Mouse (Mus musculus): ENCODE data around the gene Slc6a9. TPM values are rescaled to one million over a fixed set of nuclear protein-coding genes. Genes with fewer than 3 reads are reported as not detected.

Slc6a9 gene
- polyA plus RNA-seq, 1 experiment from 2014 or later: 33.0 TPM

DNA sequence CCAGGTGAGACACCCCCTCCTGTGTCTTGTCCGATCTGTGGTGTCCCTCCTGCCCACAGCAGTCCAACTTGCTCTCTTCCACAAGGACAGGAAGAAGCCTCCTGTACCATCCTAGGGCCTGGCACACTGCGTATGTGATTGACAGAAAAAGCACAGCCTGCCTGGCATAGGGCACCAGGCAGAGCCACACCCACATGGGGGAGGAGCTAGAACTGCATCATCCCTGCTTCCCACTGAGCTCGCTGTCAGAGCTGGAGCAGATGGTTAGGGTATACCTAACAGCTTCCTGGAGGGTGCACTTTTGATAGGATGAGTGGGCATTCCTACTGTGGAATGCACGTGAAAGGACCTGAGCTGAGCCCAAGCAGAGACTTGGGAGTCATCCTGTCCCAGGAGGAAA is 28.5 kb downstream of the Slc6a9 start:
- Histone ChIP-seq H3K9me3 (no peaks in the 10 kb centered on the region), H3K4me3 (no peak overlapping the region), H3K27ac (no peak overlapping the region), H3K4me1 (peaks cover 17% of the 10 kb centered on the region), H3K9ac (no peak overlapping the region), H3K27me3 (replicated peaks) (no peaks in the 10 kb centered on the region), H3K4me2 (no peak overlapping the region), H3K36me3 (replicated peaks) (no peaks in the 10 kb centered on the region)
- ATAC-seq (replicated peaks): peak; percentile 82
- WGBS: 28% methylated on average over 4 of the region's 4 CpGs

DNA sequence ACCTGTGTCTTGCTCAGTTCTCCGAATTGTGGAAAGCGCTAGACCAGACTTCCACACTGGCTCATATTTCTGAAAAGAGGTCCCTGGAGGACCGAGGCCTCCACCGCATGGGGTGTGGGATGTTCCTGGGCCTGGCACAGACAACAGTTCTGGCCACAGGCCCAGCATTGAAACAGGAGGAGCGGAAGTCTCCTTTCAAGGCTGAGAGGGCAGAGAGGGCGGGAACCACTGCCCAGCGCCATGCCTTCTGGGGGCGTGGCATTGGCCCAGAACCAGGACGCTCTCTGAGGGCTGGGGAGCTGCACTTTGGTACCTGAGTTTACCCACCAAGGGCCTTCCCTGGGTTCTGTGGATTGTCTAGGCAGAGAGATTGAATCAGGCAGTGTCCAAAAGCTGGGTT is 31.8 kb downstream of the Slc6a9 start:
- H3K9me3 ChIP-seq: no peaks in the 10 kb centered on the region
- no peaks in the 10 kb centered on the region for H3K36me3 ChIP-seq (replicated peaks)
- no peak overlapping the region for H3K4me3 ChIP-seq
- H3K4me1 ChIP-seq: peaks cover 17% of the 10 kb centered on the region
- WGBS: 52% methylated on average over 9 of the region's 9 CpGs
- H3K27me3 ChIP-seq (replicated peaks): no peaks in the 10 kb centered on the region
- no peak for ATAC-seq (replicated peaks)
- no peak overlapping the region for H3K27ac ChIP-seq
- H3K9ac ChIP-seq: no peak overlapping the region
- no peak overlapping the region for H3K4me2 ChIP-seq

DNA sequence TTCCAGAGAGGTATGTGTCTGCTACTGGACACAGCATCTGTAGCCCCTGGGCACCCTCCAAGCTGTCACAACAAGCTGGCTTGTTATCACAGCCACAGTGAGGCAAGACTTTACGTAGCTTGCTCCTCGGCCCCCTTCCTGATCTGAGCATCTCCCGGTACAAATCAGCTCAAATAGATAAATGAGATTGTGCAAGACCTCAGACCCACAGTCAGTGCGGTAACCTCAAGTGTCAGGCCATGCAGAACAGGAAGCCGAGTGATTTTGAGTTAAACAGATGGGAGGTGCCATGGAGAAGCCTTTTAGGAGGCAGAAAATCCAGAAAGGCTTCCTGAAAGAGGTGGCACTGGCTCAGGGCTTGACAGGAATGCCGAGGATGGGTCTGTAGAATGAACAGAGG is 32.7 kb downstream of the Slc6a9 start:
- no peak for ATAC-seq (replicated peaks)
- H3K4me3 ChIP-seq: no peak overlapping the region
- H3K9ac ChIP-seq: no peak overlapping the region
- H3K27me3 ChIP-seq (replicated peaks): no peaks in the 10 kb centered on the region
- H3K27ac ChIP-seq: no peak overlapping the region
- WGBS: 81% methylated on average over 6 of the region's 6 CpGs
- H3K4me1 ChIP-seq: peaks cover 17% of the 10 kb centered on the region
- H3K4me2 ChIP-seq: no peak overlapping the region
- H3K36me3 ChIP-seq (replicated peaks): no peaks in the 10 kb centered on the region
- H3K9me3 ChIP-seq: no peaks in the 10 kb centered on the region

DNA sequence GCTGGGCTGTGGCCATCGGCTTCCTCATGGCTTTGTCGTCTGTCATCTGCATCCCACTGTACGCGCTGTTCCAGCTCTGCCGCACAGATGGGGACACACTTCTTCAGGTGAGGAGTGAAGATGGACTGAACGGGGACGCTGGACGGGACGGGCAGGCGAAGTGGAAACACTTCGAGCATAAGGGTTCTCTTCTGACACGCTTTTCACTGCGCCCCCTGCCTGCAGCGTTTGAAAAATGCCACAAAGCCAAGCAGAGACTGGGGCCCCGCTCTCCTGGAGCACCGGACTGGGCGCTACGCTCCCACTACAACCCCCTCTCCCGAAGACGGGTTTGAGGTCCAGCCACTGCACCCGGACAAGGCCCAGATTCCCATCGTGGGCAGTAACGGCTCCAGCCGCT is 33.5 kb downstream of the Slc6a9 start:
- peak; percentile 16; the same call in 1 of the 2 replicates for ATAC-seq (replicated peaks)
- H3K4me1 ChIP-seq: peaks cover 21% of the 10 kb centered on the region
- no peak overlapping the region for H3K4me2 ChIP-seq
- no peak overlapping the region for H3K27ac ChIP-seq
- no peaks in the 10 kb centered on the region for H3K27me3 ChIP-seq (replicated peaks)
- no peak overlapping the region for H3K4me3 ChIP-seq
- 14% methylated on average over 24 of the region's 24 CpGs for WGBS
- H3K36me3 ChIP-seq (replicated peaks): no peaks in the 10 kb centered on the region
- H3K9ac ChIP-seq: no peak overlapping the region
- no peaks in the 10 kb centered on the region for H3K9me3 ChIP-seq

DNA sequence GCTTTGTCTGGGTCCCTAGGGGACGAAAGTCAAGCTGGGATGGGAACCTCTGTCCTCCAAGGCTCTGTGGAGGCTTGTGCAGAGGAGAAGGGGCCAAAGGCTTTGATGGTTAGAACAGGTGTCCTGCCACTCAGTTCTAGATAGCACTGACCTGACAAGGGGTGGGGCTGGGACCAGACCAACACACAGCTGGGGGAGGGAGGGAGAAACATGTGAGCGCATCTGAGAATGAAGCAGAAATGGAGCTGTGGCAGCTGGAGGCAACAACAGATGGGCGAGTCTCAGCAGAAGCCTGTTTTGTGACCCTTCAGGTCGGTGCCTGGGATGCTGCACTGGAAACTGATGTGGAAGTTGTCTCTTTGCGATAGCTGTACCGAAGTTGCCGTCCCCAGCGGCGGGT is 35.0 kb downstream of the Slc6a9 start:
- no peak for ATAC-seq (replicated peaks)
- no peaks in the 10 kb centered on the region for H3K27me3 ChIP-seq (replicated peaks)
- H3K27ac ChIP-seq: no peak overlapping the region
- 71% methylated on average over 9 of the region's 9 CpGs for WGBS
- no peak overlapping the region for H3K9ac ChIP-seq
- peaks cover 17% of the 10 kb centered on the region for H3K4me1 ChIP-seq
- peaks cover 6% of the 10 kb centered on the region; the same call in 1 of the 2 replicates for H3K36me3 ChIP-seq (replicated peaks)
- no peaks in the 10 kb centered on the region for H3K9me3 ChIP-seq
- H3K4me2 ChIP-seq: no peak overlapping the region
- no peak overlapping the region for H3K4me3 ChIP-seq

DNA sequence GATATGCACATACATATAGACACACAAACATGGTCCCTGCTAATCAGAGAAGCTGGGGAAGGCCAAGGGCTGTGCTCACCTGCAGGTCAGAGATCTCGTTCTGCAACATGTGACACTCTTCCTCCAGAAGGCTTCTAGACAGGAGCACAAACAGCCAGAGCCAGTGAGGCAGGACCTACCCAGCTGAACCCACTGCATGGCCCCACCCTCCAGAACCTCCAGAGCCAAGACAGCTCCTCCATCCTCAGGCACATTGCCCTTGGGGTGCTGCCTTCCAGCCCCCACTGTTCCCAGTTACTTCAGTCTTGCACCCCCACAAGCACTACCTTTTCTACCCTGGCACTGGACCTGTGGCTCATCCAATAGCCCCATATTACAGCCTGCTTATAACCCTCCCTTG is 36.1 kb downstream of the Slc6a9 start:
- Histone ChIP-seq H3K4me1 (peaks cover 17% of the 10 kb centered on the region), H3K4me3 (no peak overlapping the region), H3K9ac (no peak overlapping the region), H3K4me2 (no peak overlapping the region), H3K9me3 (no peaks in the 10 kb centered on the region), H3K36me3 (replicated peaks) (peaks cover 10% of the 10 kb centered on the region; the same call in 1 of the 2 replicates), H3K27ac (no peak overlapping the region), H3K27me3 (replicated peaks) (no peaks in the 10 kb centered on the region)
- 71% methylated on average over 1 of the region's 1 CpGs for WGBS
- no peak for ATAC-seq (replicated peaks)

DNA sequence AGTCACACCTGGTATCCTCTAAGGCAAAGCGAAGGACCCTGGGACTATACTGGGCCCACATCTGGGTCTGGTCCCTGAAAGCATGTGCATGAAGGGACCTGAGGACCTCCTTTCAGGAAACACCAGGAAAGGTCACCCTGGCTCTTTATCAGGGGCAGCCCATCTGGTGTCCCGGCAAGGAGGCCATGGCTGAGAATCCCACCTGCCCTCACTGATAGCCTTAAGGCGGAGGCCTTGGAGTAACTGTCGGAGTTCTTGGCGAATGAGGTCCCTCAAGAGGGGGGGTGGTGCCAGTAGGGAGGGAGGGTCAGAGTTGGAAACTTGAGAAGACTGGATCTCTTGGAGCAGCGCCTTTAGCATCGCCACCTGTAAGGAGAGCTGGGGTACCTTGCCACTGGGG is 37.5 kb downstream of the Slc6a9 start:
- no peak overlapping the region for H3K4me2 ChIP-seq
- H3K27me3 ChIP-seq (replicated peaks): no peaks in the 10 kb centered on the region
- no peak overlapping the region for H3K4me3 ChIP-seq
- no peak overlapping the region for H3K9ac ChIP-seq
- no peaks in the 10 kb centered on the region for H3K9me3 ChIP-seq
- no peak overlapping the region for H3K27ac ChIP-seq
- ATAC-seq (replicated peaks): no peak
- H3K4me1 ChIP-seq: peaks cover 13% of the 10 kb centered on the region
- WGBS: 70% methylated on average over 7 of the region's 7 CpGs
- peaks cover 15% of the 10 kb centered on the region for H3K36me3 ChIP-seq (replicated peaks)

DNA sequence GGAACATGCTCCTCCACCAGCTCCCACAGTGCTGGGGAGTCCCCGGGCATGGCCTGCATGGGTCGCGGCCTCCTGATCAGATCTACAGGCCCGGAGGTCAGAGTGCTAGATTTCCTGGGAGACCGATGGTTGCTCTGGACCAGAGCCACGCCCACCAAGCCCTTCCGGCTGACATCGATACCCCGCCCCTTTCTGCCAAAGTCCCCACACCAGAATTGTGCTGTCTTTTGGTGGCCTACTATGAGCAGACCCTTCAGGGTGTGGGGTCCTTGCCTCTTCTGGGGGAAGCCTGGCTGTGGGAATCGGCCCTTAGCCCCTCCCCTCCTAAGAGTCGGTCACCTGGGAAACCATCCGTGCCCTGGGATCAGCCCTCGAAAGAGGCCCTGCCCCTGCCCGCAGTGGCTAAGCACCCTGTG is 38.2 kb downstream of the Slc6a9 start, which contains the start of gene Ccdc24:
Gene Ccdc24 (minus strand): TSS at position 87 of the 416 bp plus-strand sequence.
- Histone ChIP-seq H3K36me3 (replicated peaks) (peaks cover 22% of the 10 kb centered on the region), H3K4me2 (peak within 1 kb of the TSS; percentile 13; the same call in 1 of the 2 replicates), H3K9ac (no peak within 1 kb of the TSS), H3K4me1 (peaks cover 13% of the 10 kb centered on the region), H3K27me3 (replicated peaks) (no peaks in the 10 kb centered on the region), H3K27ac (no peak within 1 kb of the TSS), H3K4me3 (no peak within 1 kb of the TSS), H3K9me3 (no peaks in the 10 kb centered on the region)
- no peak for ATAC-seq (replicated peaks)
- 4% methylated on average over 14 of the region's 14 CpGs for WGBS

DNA sequence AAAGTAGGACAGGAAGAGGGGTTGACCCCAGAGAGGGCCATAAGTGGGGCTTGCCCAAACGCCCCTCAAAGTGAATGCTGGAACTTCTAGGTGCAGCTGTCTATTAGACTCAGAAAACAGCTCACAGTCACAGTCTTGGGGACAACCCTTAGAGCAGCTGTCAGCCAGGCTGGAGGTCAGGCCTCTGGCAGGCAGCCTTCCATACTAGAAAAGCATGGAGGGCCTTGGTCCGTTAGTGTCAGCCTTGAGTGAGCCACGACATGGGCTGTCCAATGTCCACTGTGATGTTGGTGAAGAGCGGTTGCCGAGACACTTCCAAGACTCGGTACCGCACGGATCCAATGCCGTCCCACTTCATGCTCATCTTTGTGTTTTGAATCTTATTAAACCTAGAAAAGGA is 39.3 kb downstream of the Slc6a9 start:
- ATAC-seq (replicated peaks): no peak
- peaks cover 6% of the 10 kb centered on the region for H3K4me1 ChIP-seq
- H3K4me2 ChIP-seq: no peak overlapping the region
- no peak overlapping the region for H3K27ac ChIP-seq
- H3K36me3 ChIP-seq (replicated peaks): peaks cover 25% of the 10 kb centered on the region
- H3K9me3 ChIP-seq: no peaks in the 10 kb centered on the region
- H3K27me3 ChIP-seq (replicated peaks): no peaks in the 10 kb centered on the region
- H3K4me3 ChIP-seq: no peak overlapping the region
- 90% methylated on average over 9 of the region's 9 CpGs for WGBS
- no peak overlapping the region for H3K9ac ChIP-seq

DNA sequence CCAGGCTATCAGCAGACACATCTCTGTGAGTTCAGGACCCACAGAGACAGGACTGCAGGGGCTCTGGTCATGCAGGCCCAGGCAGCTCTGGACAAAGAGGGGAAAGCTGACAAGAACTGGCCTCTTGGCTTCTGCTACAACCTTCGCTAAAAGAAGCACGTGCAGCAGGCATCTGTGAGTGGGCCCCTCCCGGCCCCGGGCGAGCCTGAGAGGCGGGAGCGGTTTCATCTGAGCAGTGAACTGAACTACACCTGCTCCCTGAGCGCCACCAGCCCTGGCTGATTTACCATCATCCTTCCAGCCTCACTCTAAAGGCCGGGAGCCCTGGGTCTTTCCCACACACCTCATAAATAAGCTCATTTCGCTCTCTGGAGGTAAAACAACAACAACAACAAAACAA is 44.0 kb downstream of the Slc6a9 start:
- no peak for ATAC-seq (replicated peaks)
- Histone ChIP-seq H3K4me3 (no peak overlapping the region), H3K36me3 (replicated peaks) (peaks cover 29% of the 10 kb centered on the region), H3K27me3 (replicated peaks) (no peaks in the 10 kb centered on the region), H3K9ac (no peak overlapping the region), H3K4me1 (peaks cover 31% of the 10 kb centered on the region), H3K27ac (no peak overlapping the region), H3K4me2 (no peak overlapping the region), H3K9me3 (no peaks in the 10 kb centered on the region)
- 76% methylated on average over 10 of the region's 10 CpGs for WGBS

DNA sequence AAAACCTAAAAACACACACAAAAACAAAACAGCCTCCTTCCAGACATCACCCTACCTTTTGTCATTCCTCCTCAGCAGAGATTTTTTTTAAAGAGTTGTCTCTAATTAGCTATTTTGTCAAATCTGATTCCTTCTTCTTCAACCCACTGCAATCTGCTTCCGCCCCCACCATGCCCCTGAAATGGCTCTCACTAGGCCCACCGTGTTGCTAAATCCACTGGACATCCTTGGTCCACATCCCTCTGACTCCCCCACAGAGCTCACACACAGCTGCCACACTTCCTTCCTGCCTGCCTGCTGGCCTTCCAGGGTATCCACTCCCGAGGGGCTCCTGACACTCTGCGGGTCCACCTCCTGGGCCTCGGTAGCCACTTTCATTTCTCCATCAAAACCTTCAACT is 44.4 kb downstream of the Slc6a9 start:
- WGBS: 82% methylated on average over 5 of the region's 5 CpGs

DNA sequence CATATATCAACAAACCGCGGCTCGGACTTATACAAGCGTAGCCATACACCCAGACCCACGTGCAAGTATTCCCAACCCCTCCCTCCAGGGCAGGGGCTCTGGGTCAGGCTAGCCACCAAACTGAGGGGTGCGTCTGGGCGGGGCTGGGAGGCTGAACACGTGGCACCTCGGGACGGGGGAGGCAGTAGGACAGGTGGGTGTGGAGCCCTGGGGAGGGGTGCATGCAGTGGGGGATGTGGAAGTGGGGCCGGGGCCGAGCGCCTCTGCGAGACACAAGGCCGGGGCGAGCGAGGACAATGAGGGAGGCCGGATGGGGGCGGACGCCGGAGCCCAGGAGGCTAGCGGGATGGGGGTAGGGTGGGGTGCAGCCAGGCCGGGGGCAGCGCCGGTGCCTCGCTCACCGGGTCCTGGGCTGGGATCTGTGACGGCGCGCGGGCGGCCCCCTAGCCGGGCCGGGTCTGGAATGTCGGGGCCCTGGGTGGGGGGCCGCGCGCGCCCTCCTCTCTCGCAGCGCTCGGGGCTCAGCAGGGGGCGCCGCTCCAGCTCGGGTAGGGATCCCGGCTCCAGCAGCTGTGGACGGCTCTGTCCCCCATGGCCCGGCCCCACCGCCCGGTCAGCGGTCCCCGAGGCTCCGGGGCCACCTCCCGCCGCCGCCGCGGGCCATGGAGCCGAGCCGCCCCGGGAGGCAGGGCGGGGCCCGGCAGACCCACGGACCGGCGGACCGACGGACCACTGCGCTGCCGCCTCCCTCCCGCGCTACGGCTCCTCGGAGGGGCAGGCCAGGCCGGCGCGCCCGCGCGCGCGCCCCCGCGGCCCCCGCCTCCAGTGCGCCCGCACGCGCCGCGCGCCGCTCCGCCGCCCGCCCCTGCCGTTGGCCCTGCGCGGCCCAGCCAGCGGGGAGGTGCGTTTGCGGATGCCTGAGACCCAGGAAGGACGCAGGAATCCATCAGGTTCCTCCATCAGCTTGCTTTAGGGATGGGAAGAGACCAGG is 48.7 kb downstream of the Slc6a9 start, which contains the start of gene B4galt2:
Gene B4galt2 (minus strand): TSS at position 787 of the 991 bp plus-strand sequence.
- H3K27ac ChIP-seq: peak within 1 kb of the TSS; percentile 86
- H3K9ac ChIP-seq: peak within 1 kb of the TSS; percentile 88
- H3K36me3 ChIP-seq (replicated peaks): peaks cover 15% of the 10 kb centered on the region; the same call in 1 of the 2 replicates
- WGBS: under 1% methylated on average over 76 of the region's 103 CpGs
- peak within 1 kb of the TSS; percentile 91 for H3K4me2 ChIP-seq
- no peaks in the 10 kb centered on the region for H3K27me3 ChIP-seq (replicated peaks)
- no peaks in the 10 kb centered on the region for H3K9me3 ChIP-seq
- peaks cover 67% of the 10 kb centered on the region for H3K4me1 ChIP-seq
- peak within 1 kb of the TSS; percentile 88 for H3K4me3 ChIP-seq
- peak; percentile 38 for ATAC-seq (replicated peaks)

More for the DNA sequence above, 44.4 kb downstream of the Slc6a9 start:
- H3K4me1 ChIP-seq: peaks cover 34% of the 10 kb centered on the region
- no peak overlapping the region for H3K4me3 ChIP-seq
- no peaks in the 10 kb centered on the region for H3K27me3 ChIP-seq (replicated peaks)
- peaks cover 25% of the 10 kb centered on the region for H3K36me3 ChIP-seq (replicated peaks)
- H3K27ac ChIP-seq: no peak overlapping the region
- no peaks in the 10 kb centered on the region for H3K9me3 ChIP-seq
- ATAC-seq (replicated peaks): no peak
- no peak overlapping the region for H3K9ac ChIP-seq
- H3K4me2 ChIP-seq: no peak overlapping the region
